Mouse (Mus musculus) mammary gland, adult 2 months (tissue): ENCODE measurements around the gene Speer4a. TPM values are rescaled to one million over a fixed set of nuclear protein-coding genes. Genes with fewer than 3 reads are reported as not detected.

ENCODE experiments used
- polyA plus RNA-seq: library from polyadenylated mRNA; depleted of rRNA; stranded (reverse); fragments of >200 nt; gene quantifications from 2 replicates; pipeline ENCODE4 v1.2.3, GENCODE M21; 2012; ENCODE audit warnings: low replicate concordance; rRNA removed

Gene Speer4a
- polyA plus RNA-seq, result not detected in 2 replicates

GRCm38 (mm10) chr5:26039458-26039857 lies at the start of gene Speer4a:
TSS of gene Speer4a (minus strand) at chr5:26039558.

GRCm38 (mm10) chr5:26058481-26058880 lies 19.1 kb upstream of the Speer4a start, which contains the start of gene Gm7347:
TSS of gene Gm7347 (minus strand) at chr5:26058581.

GRCm38 (mm10) chr5:26022816-26023215 lies 16.5 kb downstream of the Speer4a start, which contains the start of gene Gm5862:
TSS of gene Gm5862 (minus strand) at chr5:26022916.

GRCm38 (mm10) chr5:26004698-26005097 lies 34.7 kb downstream of the Speer4a start, which contains the start of gene Gm1979:
TSS of gene Gm1979 (minus strand) at chr5:26004798.

GRCm38 (mm10) chr5:25988550-25988949 lies 50.8 kb downstream of the Speer4a start, which contains the start of gene Gm21698:
TSS of gene Gm21698 (minus strand) at chr5:25988650.

Other genes starting within 250 kb of the Speer4a start
- gene Gm21663, start 97.2 kb downstream of the Speer4a start, polyA plus RNA-seq, result not detected in 2 replicates
- not detected in 2 replicates for gene Gm21671, start 85.1 kb downstream of the Speer4a start, polyA plus RNA-seq
- gene Gm21680, start 66.9 kb downstream of the Speer4a start, polyA plus RNA-seq, result not detected in 2 replicates
- not detected in 2 replicates for gene Gm21698, start 50.9 kb downstream of the Speer4a start, polyA plus RNA-seq
- gene Gm1979, start 34.8 kb downstream of the Speer4a start, polyA plus RNA-seq, result not detected in 2 replicates
- gene Gm5862, start 16.6 kb downstream of the Speer4a start, polyA plus RNA-seq, result not detected in 2 replicates
- gene Gm7347, start 19.0 kb upstream of the Speer4a start, polyA plus RNA-seq, result not detected in 2 replicates
- not detected in 2 replicates for gene Gm10471, start 49.7 kb upstream of the Speer4a start, polyA plus RNA-seq
- not detected in 2 replicates for gene 5031410I06Rik, start 65.8 kb upstream of the Speer4a start, polyA plus RNA-seq
- gene Gm10220, start 81.9 kb upstream of the Speer4a start, polyA plus RNA-seq, result not detected in 2 replicates
- gene Gm7361, start 218.1 kb upstream of the Speer4a start, polyA plus RNA-seq, result not detected in 2 replicates